Mouse (Mus musculus) kidney, adult 2 months (tissue): Measurements from ENCODE around the gene Lef1.

Experiments
- CTCF ChIP-seq: fragments of 200-500 bp; conservative IDR thresholded peaks from 2 replicates; pipeline ENCODE4 v1.5.1; 2011; ENCODE audit warnings: low read depth, mild to moderate bottlenecking, control low read depth, low read length, moderate library complexity, mixed read lengths; ENCODE audit not compliant: insufficient read depth, insufficient read length
- POLR2A ChIP-seq: fragments of 200-500 bp; IDR thresholded peaks from one replicate; pipeline ENCODE4 v1.6.1; 2011; ENCODE audit warnings: low read depth, low read length, control low read depth

DNA sequence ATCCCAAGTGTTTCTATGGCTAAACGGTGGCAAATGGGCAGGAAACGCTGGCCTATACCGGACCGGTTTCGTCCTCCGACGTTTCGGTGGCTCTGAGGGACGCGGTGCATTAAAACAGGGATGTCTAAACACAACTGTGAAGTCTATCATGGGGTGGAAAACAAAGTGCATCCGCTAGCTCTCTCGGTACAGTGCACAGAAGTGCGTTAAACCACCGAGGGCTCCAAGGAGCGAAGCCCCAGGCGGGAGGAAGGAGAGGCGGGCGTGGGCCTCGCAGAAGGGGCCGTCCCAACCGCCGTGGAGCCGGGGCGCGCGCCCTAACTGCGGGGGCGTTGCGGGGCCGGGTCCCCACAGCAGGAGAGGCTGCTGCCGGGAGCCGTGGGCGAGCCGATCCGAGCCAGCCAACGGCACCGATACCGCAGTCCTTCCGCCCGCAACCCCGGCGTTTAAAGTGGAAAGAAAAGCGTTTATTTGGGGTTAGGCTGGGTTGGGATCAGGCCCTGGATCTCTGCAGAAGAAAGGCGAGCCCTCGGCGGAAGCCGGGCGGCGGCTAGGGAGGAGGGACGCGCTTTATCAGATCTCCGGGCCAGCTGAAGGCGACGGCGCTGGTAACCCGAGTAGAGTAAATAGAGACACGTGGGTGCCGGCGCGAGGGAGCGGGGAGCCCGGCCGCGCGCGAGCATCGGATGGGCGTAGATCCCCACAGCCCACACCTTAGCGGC lies 1.7 kb downstream of the Lef1 start:
- TF ChIP-seq POLR2A: no peak
- no peak for TF ChIP-seq CTCF
